Mouse (Mus musculus) CD4-positive helper T cell, adult 2 months (primary cell): Measurements from ENCODE around the gene Lrif1.
A peak's percentile ranks its signal among the peaks of the same experiment; 100 is the strongest.
"Not testable (repeated sequence)": the region's sequence is repeated elsewhere in the genome, so short reads cannot be mapped to it uniquely, and the experiment has no call there.

Source experiments
- DNase-seq: peaks from one replicate; pipeline ENCODE4 v3.0.0-alpha.2; 2012; ENCODE audit warnings: low read depth, missing footprints, low spot score

Lrif1 gene

GRCm38 (mm10) chr3:106684830-106685229 is at the start of gene Lrif1:
Gene Lrif1 (plus strand): TSS chr3:106684987.
- peak; percentile 94 for DNase-seq

- DNase-seq = not testable (repeated sequence)
Measured at GRCm38 (mm10) chr3:106672811-106673210, 12.0 kb upstream of the Lrif1 start.

GRCm38 (mm10) chr3:106685381-106685780 is 594 bp downstream of the Lrif1 start:
- no peak for DNase-seq

DNA sequence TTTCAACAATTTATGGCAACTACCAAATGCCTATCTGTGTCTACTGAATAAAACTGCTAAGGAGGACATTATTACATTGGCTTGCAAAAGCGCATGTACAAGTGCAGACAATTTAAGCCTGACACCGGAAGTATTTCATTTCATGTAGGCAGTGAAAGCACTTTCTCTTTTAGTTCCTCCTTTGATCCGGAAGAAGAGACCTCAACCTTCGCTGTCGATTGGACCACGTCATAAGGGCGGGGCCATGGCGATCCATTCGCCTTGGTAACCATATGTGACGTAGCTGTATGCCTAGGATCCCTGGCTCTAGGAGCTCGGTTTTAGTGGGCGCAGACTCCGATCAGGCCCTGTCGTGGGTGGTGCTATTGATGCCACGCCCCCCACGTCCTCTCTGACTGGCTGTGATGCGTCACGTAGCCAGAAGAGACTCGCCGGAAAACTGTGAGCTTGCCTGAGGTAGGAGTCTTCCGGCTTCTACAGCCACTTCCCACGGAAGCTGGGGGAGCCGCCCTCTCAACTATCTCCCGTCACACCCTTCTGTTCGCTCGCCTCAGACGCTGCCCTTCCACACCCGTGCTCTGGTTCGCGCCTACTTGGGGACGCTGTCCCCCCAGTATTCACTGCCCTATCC is 36.7 kb downstream of the Lrif1 start:
- peak; percentile 100 for DNase-seq

DNA sequence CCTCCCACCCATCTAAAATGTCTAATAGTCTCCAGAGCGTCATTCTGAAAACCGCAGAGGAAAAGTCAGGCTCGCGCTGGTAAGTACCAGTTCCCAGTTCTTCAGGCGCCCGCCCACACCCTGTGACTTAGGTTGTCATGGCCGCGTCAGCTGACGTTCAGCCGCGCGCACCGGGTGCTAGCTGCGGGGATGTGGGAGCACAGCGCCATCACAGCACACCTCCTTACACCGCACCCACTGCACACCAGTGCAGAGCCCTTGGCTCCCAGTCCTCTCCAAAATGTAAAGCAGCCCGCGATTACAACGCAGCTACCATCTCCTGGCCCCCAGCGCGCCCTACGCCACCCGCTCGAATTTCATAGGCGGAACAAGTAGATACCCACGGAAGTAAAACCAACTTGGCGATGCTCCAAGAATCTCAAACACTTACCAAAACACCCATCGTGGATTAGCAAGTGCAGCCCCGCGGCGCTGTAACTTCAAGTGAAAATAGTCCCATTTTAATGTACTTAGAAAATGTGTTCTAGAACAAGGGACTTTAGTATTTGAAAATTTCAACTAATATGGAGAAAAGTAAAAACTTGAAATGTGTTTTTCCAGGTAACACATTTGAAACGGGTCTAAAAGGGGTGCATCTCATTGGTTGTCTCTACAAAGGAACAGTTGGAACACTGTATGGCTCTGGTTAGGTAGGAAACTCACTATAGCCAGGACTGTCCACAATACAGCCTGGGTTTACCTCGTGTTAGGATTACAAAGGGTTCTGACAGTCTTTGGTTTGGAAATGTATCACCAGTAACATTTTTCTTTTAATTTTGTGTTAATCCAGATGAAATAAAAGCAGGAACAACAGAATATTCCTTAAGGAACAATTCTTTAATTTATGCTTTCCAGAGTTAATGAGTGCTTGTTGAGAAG is 37.5 kb downstream of the Lrif1 start:
- peak; percentile 98 for DNase-seq

- DNase-seq = no peak
Measured at GRCm38 (mm10) chr3:106755898-106756297, 71.1 kb downstream of the Lrif1 start.

DNA sequence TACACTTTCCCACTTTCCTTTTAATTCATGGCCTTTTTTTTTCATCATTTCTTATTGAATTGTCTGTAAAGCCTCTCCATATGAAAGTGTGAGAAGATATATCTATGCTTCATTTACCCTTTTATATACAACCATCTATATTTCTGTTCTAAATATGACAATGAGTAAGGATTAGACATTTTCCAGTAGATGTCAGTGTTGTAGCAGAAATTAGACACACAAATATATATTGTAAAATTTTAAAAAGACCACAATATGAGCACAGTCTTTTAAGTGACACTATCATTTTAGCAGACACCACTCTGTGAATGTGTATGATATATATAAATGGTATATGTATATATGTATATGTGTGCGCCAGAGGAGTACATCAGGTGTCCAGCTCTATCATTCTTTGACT is 87.0 kb downstream of the Lrif1 start:
- DNase-seq = peak; percentile 39

DNA sequence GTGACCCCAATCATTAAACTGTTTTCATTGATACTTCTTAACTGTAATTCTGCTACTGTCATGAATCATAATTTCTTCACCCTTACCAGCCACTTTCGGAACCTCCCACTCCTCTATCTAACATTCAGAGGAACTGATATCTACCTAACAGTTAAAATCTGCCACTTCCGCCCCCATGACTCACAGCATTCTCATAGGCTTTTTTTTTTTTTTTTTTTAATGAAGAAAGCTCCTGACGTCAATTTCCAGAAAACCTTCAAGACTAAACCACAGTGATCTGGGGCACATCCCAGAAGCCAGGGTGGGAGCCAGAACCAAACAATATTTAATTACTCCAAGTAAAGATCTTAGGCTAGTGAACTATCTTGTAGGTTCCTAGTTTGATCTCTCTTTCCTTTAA is 100.3 kb downstream of the Lrif1 start:
- DNase-seq = peak; percentile 90
